Mouse (Mus musculus) lung, postnatal 0 days (tissue): ENCODE measurements around the gene Wdr90.

Source experiments
- CTCF ChIP-seq: IDR thresholded peaks from 2 replicates; pipeline ENCODE4 v1.5.1; 2016; ENCODE audit warnings: antibody characterized with exemption, mild to moderate bottlenecking
- EP300 ChIP-seq: IDR thresholded peaks from 2 replicates; pipeline ENCODE4 v1.6.1; 2016; ENCODE audit warnings: antibody characterized with exemption, mild to moderate bottlenecking, control low read depth

DNA sequence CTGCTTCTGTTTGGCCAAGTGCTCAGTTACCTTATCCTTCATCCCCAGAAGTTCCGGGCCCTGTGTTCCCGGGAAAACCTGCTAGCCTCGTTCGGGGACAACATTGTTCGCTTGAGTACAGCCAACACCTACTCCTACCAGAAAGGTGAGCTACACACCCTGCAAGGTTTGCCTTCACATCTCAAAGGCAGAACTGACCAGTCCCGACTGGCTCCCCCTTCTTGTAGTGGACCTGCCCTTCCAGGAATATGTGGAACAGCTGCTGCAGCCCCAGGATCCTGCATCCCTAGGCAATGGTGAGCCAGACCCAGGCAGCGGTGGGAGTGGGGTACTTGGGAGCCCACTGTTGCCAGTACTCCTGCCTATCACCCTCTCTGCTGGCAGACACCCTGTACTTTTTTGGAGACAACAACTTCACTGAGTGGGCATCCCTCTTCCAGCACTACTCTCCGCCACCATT, 31.7 kb downstream of the Wdr90 start:
- TF ChIP-seq EP300 (no peak), CTCF (no peak)
